Mouse (Mus musculus) kidney, adult 2 months (tissue): ENCODE results near the gene Gmfg.

Source experiments
- CTCF ChIP-seq: fragments of 200-500 bp; conservative IDR thresholded peaks from 2 replicates; pipeline ENCODE4 v1.5.1; 2011; ENCODE audit warnings: low read depth, mild to moderate bottlenecking, control low read depth, low read length, moderate library complexity, mixed read lengths; ENCODE audit not compliant: insufficient read depth, insufficient read length
- POLR2A ChIP-seq: fragments of 200-500 bp; IDR thresholded peaks from one replicate; pipeline ENCODE4 v1.6.1; 2011; ENCODE audit warnings: low read depth, low read length, control low read depth

GRCm38 (mm10) chr7:28484192-28484591, 46.9 kb downstream of the Gmfg start:
- TF ChIP-seq POLR2A (no peak), CTCF (no peak)
